Mouse (Mus musculus): ENCODE results near the gene Tex44. TPM values are rescaled to one million over a fixed set of nuclear protein-coding genes. Genes with fewer than 3 reads are reported as not detected.

Tex44 gene
- total and polyA plus RNA-seq, 2 experiments from 2014 or later: 0.29 TPM; not detected in 1

DNA sequence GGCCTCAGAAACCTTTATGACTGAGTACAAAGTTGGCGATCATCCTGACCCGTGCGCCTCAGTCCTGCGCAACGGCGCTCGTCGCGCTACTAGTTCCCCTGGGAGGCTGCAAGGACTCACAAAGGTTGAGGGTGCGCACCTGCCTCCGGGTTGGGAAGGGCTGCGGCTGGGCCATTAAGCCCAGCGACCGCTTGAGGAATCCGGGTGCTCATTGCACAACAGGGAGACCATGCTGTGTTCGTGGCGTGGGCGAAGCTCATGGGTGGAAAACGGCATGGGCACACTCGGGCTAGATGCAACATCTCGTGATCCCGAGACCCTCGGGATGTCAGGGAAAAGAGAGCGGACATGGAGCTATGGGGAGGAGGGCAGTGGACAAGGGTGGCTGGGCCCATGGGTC lies 16.7 kb downstream of the Tex44 start:
- Histone ChIP-seq H3K9me3 (ENCODE audit: low read length) (no peaks in the 10 kb centered on the region), H3K27ac (ENCODE audit: low read depth, low read length) (peak overlapping the region; percentile 99), H3K4me3 (ENCODE audit: low read depth, low read length) (peak overlapping the region; percentile 44), H3K4me1 (ENCODE audit: insufficient read depth) (peaks cover 19% of the 10 kb centered on the region; the same call in 1 of the 2 replicates), H3K27me3 (ENCODE audit: insufficient read depth, low read length) (no peaks in the 10 kb centered on the region), H3K36me3 (ENCODE audit: insufficient read depth) (no peaks in the 10 kb centered on the region), H3K4me2 (ENCODE audit: low read depth) (peak overlapping the region; percentile 94), H3K9ac (peak overlapping the region; percentile 92)
- ATAC-seq: no peak
- no peak for TF ChIP-seq CTCF (IDR thresholded peaks at IDR 0.05; ENCODE audit: low read depth)
- DNase-seq: no peak
- 2% methylated on average over 24 of the region's 24 CpGs for WGBS

DNA sequence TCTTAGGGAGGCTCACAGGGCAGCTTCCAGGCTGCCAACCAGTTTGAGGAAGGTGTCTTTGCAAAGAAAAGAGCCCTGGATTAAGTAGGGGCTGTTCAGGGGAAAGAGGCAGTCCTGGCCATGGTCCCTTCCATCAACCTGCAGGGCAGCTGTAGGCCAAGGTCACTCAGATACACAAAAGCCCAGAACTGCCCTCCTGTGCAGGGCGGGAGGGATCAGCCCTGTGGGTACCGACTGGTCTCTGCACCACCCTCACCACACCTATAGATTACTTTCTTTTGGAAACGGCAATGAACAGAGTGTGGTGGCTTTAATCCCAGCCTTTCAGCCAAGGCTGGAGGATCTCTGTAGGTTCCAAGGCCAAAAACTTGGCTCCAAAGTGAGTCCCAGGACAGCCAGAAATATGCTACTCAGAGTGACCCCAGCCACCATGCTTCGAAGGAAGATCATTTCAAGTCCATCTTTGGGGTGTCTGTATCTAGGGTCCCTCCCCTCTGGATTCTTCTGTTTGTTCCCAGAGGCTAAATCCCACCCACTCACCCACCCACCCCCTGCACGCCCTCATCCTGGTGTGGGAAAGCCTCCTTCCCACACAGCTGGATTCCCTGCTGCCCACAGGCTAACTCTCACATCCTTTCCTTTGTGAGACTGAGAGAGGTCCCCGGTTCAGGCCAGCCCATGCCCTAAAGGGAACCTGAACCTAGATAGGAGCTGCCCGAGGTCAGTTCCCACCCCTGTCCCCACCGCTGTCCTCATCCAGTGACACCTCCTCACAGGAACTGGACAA lies 17.4 kb downstream of the Tex44 start:
- WGBS: 55% methylated on average over 8 of the region's 8 CpGs
- TF ChIP-seq CTCF (IDR thresholded peaks at IDR 0.05; ENCODE audit: low read depth): no peak
- Histone ChIP-seq H3K9me3 (ENCODE audit: low read length) (no peaks in the 10 kb centered on the region), H3K4me2 (ENCODE audit: low read depth) (peak overlapping the region; percentile 94), H3K4me1 (ENCODE audit: insufficient read depth) (peaks cover 19% of the 10 kb centered on the region), H3K27me3 (ENCODE audit: insufficient read depth, low read length) (no peaks in the 10 kb centered on the region), H3K27ac (ENCODE audit: low read depth, low read length) (peak overlapping the region; percentile 99), H3K36me3 (ENCODE audit: insufficient read depth) (no peaks in the 10 kb centered on the region), H3K4me3 (ENCODE audit: low read depth, low read length) (peak overlapping the region; percentile 44; the same call in 1 of the 2 replicates), H3K9ac (peak overlapping the region; percentile 92)
- DNase-seq (no peak), ATAC-seq (no peak)

DNA sequence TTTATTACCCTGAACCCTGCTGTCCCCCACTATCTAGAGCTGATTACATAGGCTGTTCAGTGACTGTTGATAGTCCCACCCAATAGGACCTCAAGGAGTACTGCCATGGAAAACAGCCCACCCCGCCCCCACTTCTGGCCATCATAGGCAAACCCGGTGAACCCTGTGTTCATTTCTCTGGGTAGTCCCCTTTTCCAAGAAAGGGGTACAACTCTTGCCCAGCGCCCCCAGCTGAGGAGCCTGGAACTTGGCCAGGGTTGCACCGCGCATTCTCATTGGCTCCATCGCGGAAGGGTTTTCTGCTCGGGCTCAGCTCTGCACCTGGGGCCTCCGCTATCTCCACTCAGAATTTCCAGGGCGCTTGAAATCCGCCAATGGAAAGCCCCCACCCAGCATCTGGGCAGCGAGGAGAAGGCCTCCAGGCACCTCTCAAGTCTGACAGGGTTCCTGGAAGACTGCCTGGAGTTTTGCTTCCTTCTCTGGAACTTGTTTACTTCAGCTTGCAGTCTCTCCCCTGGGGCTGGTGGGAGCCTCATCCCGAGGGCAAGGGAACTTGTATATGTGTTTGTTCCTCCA lies 21.6 kb downstream of the Tex44 start:
- H3K4me2 ChIP-seq (ENCODE audit: low read depth): no peak overlapping the region
- DNase-seq (no peak), ATAC-seq (peak; percentile 27; the same call in 1 of the 2 replicates)
- no peaks in the 10 kb centered on the region for H3K27me3 ChIP-seq (ENCODE audit: insufficient read depth, low read length)
- no peaks in the 10 kb centered on the region for H3K9me3 ChIP-seq (ENCODE audit: low read length)
- WGBS: 38% methylated on average over 13 of the region's 13 CpGs
- H3K36me3 ChIP-seq (ENCODE audit: insufficient read depth): no peaks in the 10 kb centered on the region
- peaks cover 8% of the 10 kb centered on the region for H3K4me1 ChIP-seq (ENCODE audit: insufficient read depth)
- no peak overlapping the region for H3K9ac ChIP-seq
- H3K27ac ChIP-seq (ENCODE audit: low read depth, low read length): peak overlapping the region; percentile 57; the same call in 1 of the 2 replicates
- no peak for TF ChIP-seq CTCF (IDR thresholded peaks at IDR 0.05; ENCODE audit: low read depth)
- H3K4me3 ChIP-seq (ENCODE audit: low read depth, low read length): no peak overlapping the region

DNA sequence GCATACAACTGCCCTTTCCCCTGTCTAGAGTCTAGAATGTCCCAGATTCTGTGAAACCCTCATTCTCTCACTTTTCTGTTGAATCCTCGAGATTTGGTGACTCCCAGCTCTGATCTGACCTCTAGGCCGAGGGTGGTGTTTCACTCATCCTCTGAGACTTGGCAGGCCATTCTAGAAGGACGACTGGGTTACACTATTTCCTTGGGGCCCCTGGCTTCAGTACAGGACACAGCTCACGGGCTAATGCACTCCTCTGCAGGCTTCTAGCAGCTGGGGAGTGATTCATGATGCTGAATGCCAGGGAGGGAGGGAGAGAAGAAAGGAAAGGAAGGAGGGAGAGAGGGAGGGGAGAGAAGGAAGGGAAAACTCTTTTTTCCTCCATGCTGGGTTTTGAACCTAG lies 22.1 kb downstream of the Tex44 start:
- Histone ChIP-seq H3K36me3 (ENCODE audit: insufficient read depth) (no peaks in the 10 kb centered on the region), H3K9me3 (ENCODE audit: low read length) (no peaks in the 10 kb centered on the region), H3K4me3 (ENCODE audit: low read depth, low read length) (no peak overlapping the region), H3K27ac (ENCODE audit: low read depth, low read length) (peak overlapping the region; percentile 57; the same call in 1 of the 2 replicates), H3K4me1 (ENCODE audit: insufficient read depth) (peaks cover 4% of the 10 kb centered on the region), H3K9ac (no peak overlapping the region), H3K27me3 (ENCODE audit: insufficient read depth, low read length) (no peaks in the 10 kb centered on the region), H3K4me2 (ENCODE audit: low read depth) (no peak overlapping the region)
- DNase-seq (no peak), ATAC-seq (peak; percentile 36; the same call in 1 of the 2 replicates)
- no peak for TF ChIP-seq CTCF (IDR thresholded peaks at IDR 0.05; ENCODE audit: low read depth)
- WGBS: 31% methylated on average over 4 of the region's 4 CpGs

DNA sequence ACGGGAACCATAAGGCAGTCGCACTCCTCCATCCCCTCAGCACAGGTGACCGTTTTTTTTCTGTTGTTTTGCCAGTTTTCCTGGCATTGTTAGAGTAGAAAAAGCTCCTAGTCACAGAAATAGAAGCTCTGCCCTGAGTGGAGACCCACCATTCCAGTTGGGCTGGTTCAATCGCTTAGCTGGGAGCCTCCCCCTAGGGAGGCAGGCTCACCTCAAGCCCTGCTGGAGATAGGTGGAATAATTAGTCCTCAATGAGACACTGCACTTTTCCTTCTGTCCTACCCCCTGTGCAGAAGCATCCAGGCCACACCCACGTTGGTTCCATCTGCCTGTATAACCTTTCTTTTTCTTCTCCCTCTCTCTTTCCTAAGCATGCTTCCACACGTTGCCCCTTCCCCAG lies 23.8 kb downstream of the Tex44 start:
- DNase-seq (no peak), ATAC-seq (no peak)
- H3K9me3 ChIP-seq (ENCODE audit: low read length): no peaks in the 10 kb centered on the region
- H3K9ac ChIP-seq: no peak overlapping the region
- no peak overlapping the region for H3K4me3 ChIP-seq (ENCODE audit: low read depth, low read length)
- no peak overlapping the region for H3K4me2 ChIP-seq (ENCODE audit: low read depth)
- no peaks in the 10 kb centered on the region; the same call in 1 of the 2 replicates for H3K4me1 ChIP-seq (ENCODE audit: insufficient read depth)
- 46% methylated on average over 6 of the region's 6 CpGs for WGBS
- H3K27ac ChIP-seq (ENCODE audit: low read depth, low read length): no peak overlapping the region
- TF ChIP-seq CTCF (IDR thresholded peaks at IDR 0.05; ENCODE audit: low read depth): no peak
- no peaks in the 10 kb centered on the region for H3K27me3 ChIP-seq (ENCODE audit: insufficient read depth, low read length)
- no peaks in the 10 kb centered on the region for H3K36me3 ChIP-seq (ENCODE audit: insufficient read depth)

DNA sequence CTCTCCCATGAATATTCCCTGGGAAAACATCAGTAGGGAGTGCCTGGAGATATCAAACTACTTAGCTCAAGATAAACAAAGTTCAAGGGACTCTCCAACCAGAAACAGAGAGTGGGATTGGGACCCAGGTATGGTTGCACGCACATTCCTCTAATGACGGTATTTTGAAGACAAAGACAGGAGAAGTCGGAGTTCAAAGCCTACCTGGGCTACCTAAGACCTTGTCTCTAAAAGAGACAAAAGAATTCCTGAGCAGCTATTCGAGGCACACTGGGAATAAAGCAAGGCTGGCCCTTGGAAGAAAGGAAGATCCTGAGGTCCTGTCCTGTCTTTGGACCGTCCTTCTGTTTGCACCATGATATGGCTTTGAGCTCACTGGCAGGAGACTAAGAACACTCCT lies 26.6 kb downstream of the Tex44 start:
- WGBS: 67% methylated on average over 5 of the region's 5 CpGs
- Histone ChIP-seq H3K9me3 (ENCODE audit: low read length) (no peaks in the 10 kb centered on the region), H3K9ac (no peak overlapping the region), H3K4me2 (ENCODE audit: low read depth) (no peak overlapping the region), H3K36me3 (ENCODE audit: insufficient read depth) (no peaks in the 10 kb centered on the region), H3K27me3 (ENCODE audit: insufficient read depth, low read length) (no peaks in the 10 kb centered on the region), H3K27ac (ENCODE audit: low read depth, low read length) (no peak overlapping the region), H3K4me3 (ENCODE audit: low read depth, low read length) (no peak overlapping the region), H3K4me1 (ENCODE audit: insufficient read depth) (no peaks in the 10 kb centered on the region; the same call in 1 of the 2 replicates)
- no peak for DNase-seq
- no peak for TF ChIP-seq CTCF (IDR thresholded peaks at IDR 0.05; ENCODE audit: low read depth)
- no peak for ATAC-seq

Data from forebrain, postnatal 0 days (tissue).